Mouse (Mus musculus): ENCODE measurements around the gene Pi4kb.

DNA sequence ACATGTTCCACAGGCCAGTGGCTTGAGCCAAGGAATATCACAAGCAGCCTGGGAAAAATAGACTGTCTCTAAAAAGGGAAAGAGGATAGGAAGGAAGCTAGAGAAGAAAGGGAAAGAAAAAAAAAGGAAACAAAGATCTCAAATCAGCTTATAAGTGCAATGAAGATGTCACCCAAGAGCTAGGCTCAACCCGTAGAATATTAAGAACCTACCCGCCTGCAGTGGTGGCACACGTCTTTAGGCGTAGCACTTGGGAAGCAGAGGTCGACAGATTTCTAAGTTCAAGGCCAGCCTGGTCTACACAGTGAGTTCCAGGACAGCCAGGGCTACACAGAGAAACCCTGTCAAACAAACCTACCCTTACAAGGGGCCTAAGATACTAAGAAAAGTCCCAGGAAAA is 911 bp upstream of the Pi4kb start:
- TF ChIP-seq CTCF (conservative IDR thresholded peaks at IDR 0.05 in 1 of 2, IDR thresholded peaks at IDR 0.05 in 1 of 2; ENCODE audit: low read depth in 2 of 2, low read length in 2 of 2) (no peak), POLR2A (IDR thresholded peaks at IDR 0.05; ENCODE audit: low read depth, low read length) (no peak), UBTF (IDR thresholded peaks at IDR 0.05; ENCODE audit: low read depth, low read length) (no peak)

Data from CH12.LX (cell line).